Mouse (Mus musculus) bone marrow, adult 2 months (tissue): Measurements from ENCODE around the gene Per1. TPM values are rescaled to one million over a fixed set of nuclear protein-coding genes. Genes with fewer than 3 reads are reported as not detected.

Experiments
- H3K27ac ChIP-seq: fragments of 200-500 bp; 2 replicates; pipeline ENCODE4 v1.5.1; 2012; ENCODE audit warnings: low read depth, mild to moderate bottlenecking, control low read depth, inconsistent platforms, low read length; ENCODE audit not compliant: control insufficient read depth, poor library complexity, insufficient read depth
- H3K4me1 ChIP-seq: fragments of 200-500 bp; 2 replicates; pipeline ENCODE4 v1.6.1; 2011; ENCODE audit warnings: low read length; ENCODE audit not compliant: control insufficient read depth, insufficient read depth
- H3K4me3 ChIP-seq: fragments of 200-500 bp; replicated peaks from 2 replicates; pipeline ENCODE3; 2011; ENCODE audit warnings: mild to moderate bottlenecking, low read depth, low read length, control low read depth; ENCODE audit not compliant: control insufficient read depth
- CTCF ChIP-seq: fragments of 200-500 bp; IDR thresholded peaks from 2 replicates; pipeline ENCODE4 v1.5.1; 2011; ENCODE audit warnings: low read length, control low read depth; ENCODE audit not compliant: control insufficient read depth, insufficient read depth
- POLR2A ChIP-seq: fragments of 200-500 bp; IDR thresholded peaks from 2 replicates; pipeline ENCODE4 v1.6.1; 2011; ENCODE audit warnings: low read depth, mild to moderate bottlenecking, control low read depth, low read length, borderline replicate concordance; ENCODE audit not compliant: control insufficient read depth
- WGBS: fragments of 180-500 bp; shearing (Covaris S2); methylation state at CpG from one replicate; pipeline ENCODE4 v1.1.7; 2018; 5-methylcytosine and 5-hydroxymethylcytosine counted together
- polyA plus RNA-seq: library from polyadenylated mRNA; stranded (reverse); fragments of >200 nt; gene quantifications from 2 replicates; pipeline ENCODE4 v1.2.4, GENCODE M21; 2011; ENCODE audit warnings: low replicate concordance; ENCODE audit not compliant: missing spikeins, insufficient read depth, insufficient read length

The Per1 gene
- polyA plus RNA-seq, 1 experiment: 46.2 TPM

DNA sequence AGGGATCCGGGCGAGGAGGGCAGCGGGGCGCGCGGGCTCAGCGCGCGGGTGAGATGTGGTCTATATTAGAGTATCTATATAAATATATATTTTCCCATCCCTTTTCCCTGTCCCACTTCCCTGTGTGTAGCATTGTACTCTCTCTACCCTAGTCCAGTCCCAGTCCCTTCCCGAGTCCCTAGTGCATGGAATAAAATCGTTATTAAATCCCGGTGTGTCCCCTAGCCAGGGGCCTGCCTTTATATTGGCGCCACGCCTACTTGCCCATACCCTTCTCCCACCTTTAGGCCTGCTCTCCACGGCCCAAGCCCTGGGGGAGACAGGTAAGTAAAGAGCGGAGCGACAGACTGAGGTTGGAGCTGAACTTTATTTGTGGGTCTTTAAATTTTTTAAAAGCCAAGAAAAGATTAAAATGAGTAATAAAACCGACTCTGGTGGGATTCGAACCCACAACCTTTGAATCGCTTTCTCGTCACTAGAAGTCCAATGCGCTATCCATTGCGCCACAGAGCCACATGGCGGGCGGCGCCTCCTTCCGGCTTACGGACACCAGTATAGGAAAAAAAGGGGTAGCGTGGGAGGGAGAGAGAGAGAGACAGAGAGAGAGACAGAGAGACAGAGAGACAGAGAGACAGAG lies 28.2 kb downstream of the Per1 start:
- peak overlapping the region; percentile 60 for H3K4me3 ChIP-seq
- peaks cover 1% of the 10 kb centered on the region; the same call in 1 of the 2 replicates for H3K4me1 ChIP-seq
- TF ChIP-seq CTCF: no peak
- no peak for TF ChIP-seq POLR2A
- WGBS: 1% methylated on average over 29 of the region's 29 CpGs
- peak overlapping the region; percentile 57 for H3K27ac ChIP-seq

DNA sequence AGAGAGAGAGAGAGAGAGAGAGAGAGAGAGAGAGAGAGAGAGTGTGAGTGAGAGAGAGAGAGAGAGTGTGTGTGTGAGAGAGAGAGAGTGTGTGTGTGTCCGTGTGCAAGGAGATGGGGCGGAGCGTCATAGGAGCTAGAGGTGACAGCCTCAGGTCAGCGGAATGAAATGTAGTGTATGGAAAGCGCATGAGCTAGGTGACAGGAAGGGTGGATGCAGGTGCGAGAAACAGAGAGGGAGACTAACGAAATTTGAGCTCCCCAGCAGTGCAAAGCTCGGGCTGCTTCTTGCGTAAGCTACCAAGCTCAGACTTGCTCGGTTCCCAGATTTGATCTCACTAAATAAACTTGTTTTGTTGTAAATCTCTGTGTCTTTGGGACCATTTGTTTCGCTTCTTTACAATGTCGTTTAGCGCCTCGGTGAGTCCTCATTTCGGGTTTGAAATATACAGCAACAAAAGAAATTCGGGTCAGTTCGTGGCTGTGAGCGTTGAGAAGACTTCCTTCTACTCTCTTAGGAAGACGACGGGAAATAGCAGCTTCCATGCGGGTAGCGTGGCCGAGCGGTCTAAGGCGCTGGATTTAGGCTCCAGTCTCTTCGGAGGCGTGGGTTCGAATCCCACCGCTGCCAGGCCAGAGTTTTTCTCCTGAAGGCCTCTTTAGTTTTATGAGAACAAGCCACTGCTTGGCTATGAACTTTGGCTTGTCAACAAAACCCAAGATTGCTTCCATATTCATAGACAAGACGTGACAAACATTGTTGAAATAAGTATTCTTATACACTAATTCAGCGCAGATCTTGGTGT lies 28.9 kb downstream of the Per1 start:
- H3K4me1 ChIP-seq: peaks cover 1% of the 10 kb centered on the region; the same call in 1 of the 2 replicates
- WGBS: under 1% methylated on average over 31 of the region's 31 CpGs
- TF ChIP-seq CTCF (no peak), POLR2A (no peak)
- H3K27ac ChIP-seq: peak overlapping the region; percentile 57
- H3K4me3 ChIP-seq: peak overlapping the region; percentile 90

DNA sequence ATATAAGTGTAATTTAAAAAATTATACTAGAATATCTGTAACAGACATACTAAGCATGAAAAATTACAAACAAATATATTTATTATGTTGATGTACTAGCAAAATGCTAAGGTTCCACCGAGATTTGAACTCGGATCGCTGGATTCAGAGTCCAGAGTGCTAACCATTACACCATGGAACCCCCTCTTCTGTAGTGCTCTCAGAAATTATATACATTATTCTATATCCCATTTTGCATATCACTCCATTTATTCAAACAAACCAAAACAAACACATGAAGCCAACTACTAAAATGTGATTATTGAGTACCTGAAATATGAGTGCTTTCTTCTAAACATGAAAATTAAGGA lies 29.5 kb downstream of the Per1 start:
- Histone ChIP-seq H3K4me3 (no peak overlapping the region), H3K4me1 (peaks cover 1% of the 10 kb centered on the region; the same call in 1 of the 2 replicates), H3K27ac (no peak overlapping the region)
- TF ChIP-seq POLR2A (no peak), CTCF (no peak)
- WGBS: 0% methylated on average over 3 of the region's 3 CpGs

DNA sequence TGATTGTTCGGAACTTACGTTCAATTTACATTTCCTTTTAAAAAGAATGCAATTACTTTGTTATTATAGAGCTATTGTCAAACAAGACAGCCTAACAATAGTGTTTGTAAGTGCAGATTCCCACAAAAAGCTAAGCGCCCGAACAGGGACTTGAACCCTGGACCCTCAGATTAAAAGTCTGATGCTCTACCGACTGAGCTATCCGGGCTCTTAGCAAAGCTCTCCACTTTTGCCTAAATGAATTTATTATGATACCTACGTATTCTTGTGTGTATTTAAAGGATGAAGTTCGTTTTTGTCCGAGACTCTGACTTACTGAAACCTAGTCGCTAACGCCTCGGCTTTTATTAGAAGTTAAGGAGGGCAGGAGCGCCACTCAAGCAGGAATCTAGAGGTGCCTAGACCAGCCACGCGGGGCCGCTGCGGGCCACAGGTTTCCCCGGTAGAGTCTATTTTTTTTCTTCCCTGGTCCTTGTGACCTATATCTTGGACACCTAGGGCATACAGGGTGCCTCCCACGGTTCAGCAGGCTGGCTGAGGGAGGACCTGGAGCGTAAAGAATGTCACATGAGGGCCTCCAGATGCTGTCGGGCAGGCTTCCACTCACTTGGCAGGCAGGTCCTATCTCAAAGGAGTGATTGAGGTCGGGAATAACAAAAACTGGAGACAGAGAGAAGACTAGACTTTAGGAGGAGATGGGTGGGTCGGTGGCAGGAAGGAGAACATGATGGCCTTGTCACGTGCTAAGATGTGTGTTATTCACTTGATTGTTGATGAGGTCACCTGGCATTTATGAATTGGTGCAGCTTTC lies 30.2 kb downstream of the Per1 start:
- TF ChIP-seq POLR2A (no peak), CTCF (peak; percentile 22; the same call in 1 of the 2 replicates)
- H3K4me1 ChIP-seq: peaks cover 1% of the 10 kb centered on the region; the same call in 1 of the 2 replicates
- H3K27ac ChIP-seq: peak overlapping the region; percentile 1; the same call in 1 of the 2 replicates
- peak overlapping the region; percentile 69 for H3K4me3 ChIP-seq
- under 1% methylated on average over 24 of the region's 24 CpGs for WGBS

DNA sequence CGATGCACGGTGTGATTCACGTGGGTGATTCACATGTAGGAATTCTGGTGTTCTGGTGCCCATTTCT lies 30.7 kb downstream of the Per1 start, which contains the start of gene Aloxe3:
TSS of gene Aloxe3 (plus strand) at position 45 of the 67 bp plus-strand sequence.
- TF ChIP-seq POLR2A (no peak), CTCF (no peak)
- Histone ChIP-seq H3K27ac (peak within 1 kb of the TSS; percentile 1; the same call in 1 of the 2 replicates), H3K4me1 (peaks cover 1% of the 10 kb centered on the region; the same call in 1 of the 2 replicates), H3K4me3 (peak within 1 kb of the TSS; percentile 69)
- WGBS: under 1% methylated on average over 3 of the region's 3 CpGs

DNA sequence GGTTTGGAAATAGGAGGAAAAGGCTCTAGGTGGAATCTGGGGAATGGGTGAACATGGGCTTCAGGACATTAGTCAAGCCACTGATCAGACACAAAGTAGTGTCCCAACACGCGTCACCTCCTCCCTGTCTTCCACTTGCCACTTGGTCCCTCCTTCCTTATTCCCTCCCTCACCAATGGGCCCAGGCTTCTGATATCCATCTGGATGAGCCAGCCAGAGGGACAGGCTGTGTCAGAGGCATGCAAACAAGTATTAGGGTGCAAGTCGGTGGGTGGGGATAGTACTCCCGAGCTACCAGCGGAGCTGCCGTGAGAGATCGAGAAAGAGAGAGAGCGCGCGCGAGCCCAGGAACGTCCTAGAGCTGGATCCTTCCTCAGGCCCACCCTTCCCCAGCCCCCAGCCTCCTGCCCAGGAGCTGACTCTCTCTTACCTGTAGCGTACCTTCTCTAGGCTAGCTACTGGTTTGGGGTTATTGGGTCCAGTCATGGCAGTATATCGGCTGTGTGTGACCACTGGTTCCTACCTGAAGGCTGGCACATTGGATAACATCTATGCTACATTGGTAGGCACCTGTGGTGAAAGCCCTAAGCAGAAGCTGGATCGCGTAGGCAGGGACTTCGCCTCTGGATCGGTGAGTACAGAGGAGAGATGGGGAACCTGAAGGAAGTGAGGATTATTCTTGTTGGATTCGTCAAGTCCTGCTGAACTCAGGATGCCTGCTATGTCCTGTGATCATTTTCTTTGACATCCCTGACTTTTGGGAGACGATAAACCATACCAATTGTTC lies 31.1 kb downstream of the Per1 start:
- TF ChIP-seq POLR2A: no peak
- no peak for TF ChIP-seq CTCF
- 6% methylated on average over 20 of the region's 20 CpGs for WGBS
- Histone ChIP-seq H3K4me1 (peaks cover 1% of the 10 kb centered on the region; the same call in 1 of the 2 replicates), H3K27ac (no peak overlapping the region), H3K4me3 (peak overlapping the region; percentile 69)

DNA sequence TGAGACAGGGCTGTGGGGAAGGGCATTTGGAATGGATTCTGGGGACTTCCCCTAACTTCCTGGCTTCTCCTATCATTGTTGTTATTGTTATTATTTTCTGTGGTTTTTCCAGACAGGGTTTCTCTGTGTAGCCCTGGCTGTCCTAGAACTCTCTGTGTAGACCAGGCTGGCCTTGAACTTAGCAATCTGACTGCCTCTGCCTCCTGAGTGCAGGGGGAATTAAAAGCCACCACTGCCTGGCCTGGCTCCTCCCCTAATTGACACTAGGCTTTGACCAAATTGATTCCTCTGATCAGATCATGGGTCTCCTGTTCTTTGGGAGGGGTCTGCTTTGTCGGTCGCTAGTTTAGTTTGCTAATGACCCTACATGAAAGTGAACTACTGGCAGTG lies 31.7 kb downstream of the Per1 start:
- Histone ChIP-seq H3K27ac (no peak overlapping the region), H3K4me3 (no peak overlapping the region), H3K4me1 (peaks cover 1% of the 10 kb centered on the region; the same call in 1 of the 2 replicates)
- TF ChIP-seq CTCF (no peak), POLR2A (no peak)
- WGBS: 64% methylated on average over 2 of the region's 2 CpGs
